In the genomic region with DNA sequence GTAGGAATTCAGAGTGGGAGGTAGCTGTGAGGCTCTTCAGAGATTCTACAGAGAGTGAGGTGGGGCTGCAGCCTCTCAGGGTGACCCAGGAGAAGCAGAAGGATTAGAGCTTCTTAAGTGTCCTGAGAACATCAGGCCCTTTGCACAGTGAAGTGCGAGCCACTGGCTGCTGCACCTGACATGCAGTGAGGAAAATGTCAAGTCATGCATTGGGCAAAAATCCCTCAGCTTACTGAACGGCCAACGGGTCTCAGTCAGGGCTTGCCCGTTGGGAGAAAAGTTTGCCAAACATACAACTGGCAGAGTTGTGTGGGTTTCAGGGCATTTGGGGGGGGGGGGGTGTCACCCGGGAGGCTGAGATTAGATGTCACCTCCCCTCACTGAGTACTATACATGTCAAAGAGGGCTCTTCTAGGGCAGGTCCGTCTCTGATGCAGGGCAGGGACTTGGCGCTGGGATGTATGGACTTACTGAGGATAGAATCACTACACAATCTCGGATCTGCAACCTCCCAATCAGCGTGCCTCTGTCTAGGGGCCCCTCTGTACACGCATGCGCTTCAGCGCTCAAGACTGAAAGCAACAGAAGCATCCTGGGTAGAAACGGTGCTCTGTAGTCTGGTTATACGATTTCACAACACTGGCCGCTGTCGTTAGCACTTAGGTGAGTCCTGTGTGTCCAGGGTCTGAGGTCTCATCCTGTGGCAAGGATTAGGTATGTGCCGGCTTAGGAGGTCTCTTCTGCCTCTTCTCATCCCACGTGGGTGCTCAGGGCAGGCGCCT, we compare ENCODE assay signal across 20 mouse cellular contexts. TPM values are rescaled to one million over a fixed set of nuclear protein-coding genes. Genes with fewer than 3 reads are reported as not detected.
A peak's percentile ranks its signal among the peaks of the same experiment; 100 is the strongest.
DNase-seq lines count a peak whose midpoint lies in the region; ATAC-seq and TF ChIP-seq lines count a peak whose summit lies in the region.
"Had no signal": no experiment of that assay in that cellular context is flagged by ENCODE, and none has a peak within 500 bp of the region (broad histone marks: within the 10 kb centered on the region; RNA-seq: fewer than 3 reads in every experiment).

No protein-coding gene starts in this region.

- H3K9ac ChIP-seq in kidney, postnatal 0 days (ENCODE audit: low read depth, low read length), result no peak overlapping the region
- H3K9ac ChIP-seq in intestine, embryonic 16.5 days (ENCODE audit: low read depth, low read length), result no peak overlapping the region
- no peak overlapping the region for H3K9ac ChIP-seq in heart, embryonic 11.5 days (ENCODE audit: low read depth, low read length)
- H3K9ac ChIP-seq: forebrain, embryonic 15.5 days; heart, embryonic 13.5 days; hindbrain, embryonic 15.5 days; liver, embryonic 14.5 days; midbrain, embryonic 13.5 days; neural tube, embryonic 12.5 days had no signal

- H3K36me3 ChIP-seq in kidney, postnatal 0 days (ENCODE audit: insufficient read depth, low read length), result no peaks in the 10 kb centered on the region
- H3K36me3 ChIP-seq in intestine, embryonic 16.5 days (ENCODE audit: control insufficient read depth, insufficient read depth, low read length), result no peaks in the 10 kb centered on the region; the same call in 1 of the 2 replicates
- H3K36me3 ChIP-seq in heart, embryonic 11.5 days (ENCODE audit: control insufficient read depth, insufficient read depth, low read length), result no peaks in the 10 kb centered on the region
- H3K36me3 ChIP-seq: forebrain, embryonic 15.5 days; hindbrain, embryonic 15.5 days; midbrain, embryonic 13.5 days; neural tube, embryonic 12.5 days had no signal

- no peak for TF ChIP-seq CTCF in kidney, postnatal 0 days (IDR thresholded peaks at IDR 0.05; ENCODE audit: low read depth)

- H3K4me2 ChIP-seq in kidney, postnatal 0 days (ENCODE audit: low read length), result peak overlapping the region; percentile 15; the same call in 1 of the 2 replicates
- H3K4me2 ChIP-seq in intestine, embryonic 16.5 days (ENCODE audit: low read depth, low read length), result no peak overlapping the region
- H3K4me2 ChIP-seq in heart, embryonic 11.5 days, result no peak overlapping the region
- H3K4me2 ChIP-seq: forebrain, embryonic 15.5 days; heart, embryonic 13.5 days; hindbrain, embryonic 15.5 days; midbrain, embryonic 13.5 days; neural tube, embryonic 12.5 days had no signal

- no peaks in the 10 kb centered on the region for H3K27me3 ChIP-seq in kidney, postnatal 0 days (ENCODE audit: insufficient read depth, low read length)
- H3K27me3 ChIP-seq in intestine, embryonic 16.5 days (replicated peaks; ENCODE audit: control insufficient read depth, insufficient read depth, low read length), result no peaks in the 10 kb centered on the region
- H3K27me3 ChIP-seq in heart, embryonic 11.5 days (ENCODE audit: control insufficient read depth, insufficient read depth, low read length), result 0 out of 2 replicates have a peak, but pooled peaks cover 3% of the 10 kb centered on the region
- H3K27me3 ChIP-seq: forebrain, embryonic 15.5 days; heart, embryonic 13.5 days; hindbrain, embryonic 15.5 days; midbrain, embryonic 13.5 days; neural tube, embryonic 12.5 days had no signal

- 57% methylated on average over 19 of the region's 19 CpGs for WGBS in kidney, postnatal 0 days
- WGBS in intestine, embryonic 16.5 days, result 78% methylated on average over 19 of the region's 19 CpGs
- WGBS in heart, embryonic 11.5 days (ENCODE audit: insufficient replicate concordance), result 77% methylated on average over 19 of the region's 19 CpGs

- peak; percentile 37 for DNase-seq in CD4-positive, CD25-positive, alpha-beta regulatory T cell, adult 2 months (ENCODE audit: low read depth, low spot score)
- DNase-seq in kidney, postnatal 0 days (ENCODE audit: low spot score), result no peak
- no peak for DNase-seq in kidney, adult 9 months
- DNase-seq in adipocyte (ENCODE audit: low spot score), result peak; percentile 7
- peak; percentile 33 for DNase-seq in naive thymus-derived CD4-positive, alpha-beta T cell, adult 2 months (ENCODE audit: low read depth)
- DNase-seq: cerebellum, adult 11-12 months; gastrocnemius, postnatal 14 days; left cerebral cortex, postnatal 4 days; lung, postnatal 10 days; retina, postnatal 1 day; thymus, adult 18-20 months had no signal

- no peak overlapping the region for H3K27ac ChIP-seq in kidney, postnatal 0 days
- H3K27ac ChIP-seq in intestine, embryonic 16.5 days (ENCODE audit: low read length), result no peak overlapping the region
- no peak overlapping the region for H3K27ac ChIP-seq in heart, embryonic 11.5 days (ENCODE audit: low read depth, low read length)
- H3K27ac ChIP-seq: forebrain, embryonic 15.5 days; heart, embryonic 13.5 days; hindbrain, embryonic 15.5 days; liver, embryonic 14.5 days; midbrain, embryonic 13.5 days; neural tube, embryonic 12.5 days had no signal

- ATAC-seq in CD4-positive, CD25-positive, alpha-beta regulatory T cell, adult 4 months, result no peak
- no peak for ATAC-seq in kidney, postnatal 0 days (replicated peaks; ENCODE audit: low FRiP score, low read depth)
- ATAC-seq in intestine, embryonic 16.5 days, result no peak
- ATAC-seq in heart, embryonic 11.5 days (replicated peaks; ENCODE audit: insufficient number of reproducible peaks, low FRiP score, low TSS enrichment), result no peak
- ATAC-seq: forebrain, embryonic 15.5 days; midbrain, embryonic 13.5 days had no signal

- H3K4me1 ChIP-seq in kidney, postnatal 0 days (replicated peaks; ENCODE audit: insufficient read depth, low read length), result no peaks in the 10 kb centered on the region
- H3K4me1 ChIP-seq in intestine, embryonic 16.5 days (ENCODE audit: control insufficient read depth, insufficient read depth, low read length), result peaks cover 13% of the 10 kb centered on the region
- H3K4me1 ChIP-seq in heart, embryonic 11.5 days (ENCODE audit: control insufficient read depth, insufficient read depth, low read length), result no peaks in the 10 kb centered on the region; the same call in 1 of the 2 replicates

- peaks cover 11% of the 10 kb centered on the region; the same call in 1 of the 2 replicates for H3K9me3 ChIP-seq in kidney, postnatal 0 days (replicated peaks; ENCODE audit: low read length)
- peaks cover 9% of the 10 kb centered on the region; the same call in 1 of the 2 replicates for H3K9me3 ChIP-seq in intestine, embryonic 16.5 days (ENCODE audit: control insufficient read depth, low read length)
- peaks cover 6% of the 10 kb centered on the region for H3K9me3 ChIP-seq in heart, embryonic 11.5 days (replicated peaks; ENCODE audit: control insufficient read depth, low read length)
- H3K9me3 ChIP-seq: hindbrain, embryonic 15.5 days had no signal

- H3K4me3 ChIP-seq in kidney, postnatal 0 days (replicated peaks; ENCODE audit: low read depth, low read length), result 0 out of 2 replicates have a peak overlapping the region, but pooled peaks have one; percentile 4
- no peak overlapping the region for H3K4me3 ChIP-seq in intestine, embryonic 16.5 days (ENCODE audit: low read length)
- H3K4me3 ChIP-seq in heart, embryonic 11.5 days (ENCODE audit: low read depth, low read length), result no peak overlapping the region
- H3K4me3 ChIP-seq: forebrain, embryonic 15.5 days; heart, embryonic 13.5 days; hindbrain, embryonic 15.5 days; midbrain, embryonic 13.5 days; neural tube, embryonic 12.5 days had no signal

RNA-seq across cellular contexts. Expression of a gene that starts 22.8 kb away (rescaled TPM):
- polyA plus RNA-seq in CD4-positive, CD25-positive, alpha-beta regulatory T cell, adult 4 months (2017; shearing (Covaris generic)), result 10 to 100 TPM; 35.5 to 37.9 TPM
- polyA plus RNA-seq in kidney, postnatal 0 days (2015; fragmentation: Nextera tagmentation; extraction: Ambion mirVana), result 15.0 TPM in 2 replicates
- polyA plus RNA-seq in intestine, embryonic 16.5 days (2015; fragmentation: Nextera tagmentation; extraction: Ambion mirVana), result 28.0 and 33.4 TPM in 2 replicates
- 11.6 and 12.9 TPM in 2 replicates for polyA plus RNA-seq in heart, embryonic 11.5 days (2014; fragmentation: Nextera tagmentation; extraction: Ambion mirVana)

Comparison
In these comparisons a context has a peak if more than half of its experiments do, and no peak if none do; other contexts are left out.
1. DNase-seq: peak in CD4-positive, CD25-positive, alpha-beta regulatory T cell, adult 2 months (single experiment), adipocyte (single experiment) and naive thymus-derived CD4-positive, alpha-beta T cell, adult 2 months (single experiment); none in kidney, postnatal 0 days (single experiment) and kidney, adult 9 months (single experiment).